Mouse (Mus musculus) liver (tissue): Measurements from ENCODE around the gene Klf8.

Source experiments
- DNase-seq: peaks from one replicate; pipeline ENCODE4 v3.0.0-alpha.2; 2020; ENCODE audit warnings: mixed read lengths

The Klf8 gene

DNA sequence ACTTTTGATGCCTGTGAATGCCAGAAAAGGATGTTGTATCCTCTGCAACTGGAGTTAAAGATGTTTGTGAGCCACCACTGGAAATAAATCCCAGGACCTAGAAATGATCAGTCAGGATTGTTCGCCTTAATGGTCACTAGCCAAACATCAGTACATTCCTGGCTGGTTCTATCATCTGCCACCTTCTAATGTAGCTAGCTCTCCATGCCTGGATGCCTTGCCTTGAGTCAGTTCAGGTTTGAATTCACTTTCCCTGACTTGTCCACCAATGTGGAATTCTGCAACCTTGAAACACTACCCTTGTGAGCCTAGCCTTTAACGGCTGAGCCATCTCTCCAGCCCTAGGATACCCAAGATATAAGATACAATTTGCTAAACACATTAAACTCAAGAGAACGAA is 202.8 kb downstream of the Klf8 start:
- DNase-seq, result no peak
